Comparison of ENCODE assay signal across 8 mouse cellular contexts in genomic region chr2:131351968-131352746, GRCm38 (mm10). TPM values are rescaled to one million over a fixed set of nuclear protein-coding genes. Genes with fewer than 3 reads are reported as not detected.
DNase-seq lines count a peak whose midpoint lies in the region; ATAC-seq and TF ChIP-seq lines count a peak whose summit lies in the region.

No protein-coding gene starts in this region.

- DNase-seq in heart, postnatal 36 days: no peak
- DNase-seq in CD4-positive, CD25-positive, alpha-beta regulatory T cell, adult 2 months (ENCODE audit: low read depth, low spot score): peak; percentile 66
- peak; percentile 42 for DNase-seq in brain, embryonic 14.5 days (ENCODE audit: low read depth)
- no peak for DNase-seq in hindbrain, embryonic 11.5 days (ENCODE audit: low spot score)
- DNase-seq in testis, postnatal 10 days (ENCODE audit: low spot score): peak; percentile 80
- no peak for DNase-seq in gastrocnemius, postnatal 36 days

- ATAC-seq in heart, embryonic 13.5 days (ENCODE audit: extremely low read depth, insufficient number of reproducible peaks, low FRiP score, low TSS enrichment): no peak
- ATAC-seq in hindbrain, embryonic 11.5 days (ENCODE audit: low FRiP score): no peak; the same call in 1 of the 2 replicates
- peak; percentile 46 for ATAC-seq in megakaryocyte, adult 5-6 weeks (ENCODE audit: poor library complexity, severe bottlenecking)

- H3K36me3 ChIP-seq in heart, embryonic 13.5 days: no peaks in the 10 kb centered on the region
- H3K36me3 ChIP-seq in hindbrain, embryonic 11.5 days (ENCODE audit: control insufficient read depth, insufficient read depth, low read length): no peaks in the 10 kb centered on the region

- no peak for TF ChIP-seq POLR2A in brain, embryonic 14.5 days (IDR thresholded peaks at IDR 0.05; ENCODE audit: borderline replicate concordance, extremely low read depth, insufficient read depth, insufficient read length, poor library complexity, severe bottlenecking)

- H3K9ac ChIP-seq in heart, embryonic 13.5 days: peak overlapping the region; percentile 92
- peak overlapping the region; percentile 96 for H3K9ac ChIP-seq in hindbrain, embryonic 11.5 days (ENCODE audit: low read depth, low read length)

- peak overlapping the region; percentile 86 for H3K4me2 ChIP-seq in heart, embryonic 13.5 days
- peak overlapping the region; percentile 37 for H3K4me2 ChIP-seq in hindbrain, embryonic 11.5 days (replicated peaks; ENCODE audit: low read depth, low read length)

- intact Hi-C loops in heart, postnatal 36 days (cut with DNase I): loop anchor here (2.0 to 5.0 kb wide), 2 partner anchors 65 to 160 kb away; no protein-coding TSS in a partner anchor
- intact Hi-C loops in gastrocnemius, postnatal 36 days (cut with DNase I): loop anchor here (5.0 kb wide), 1 partner anchor 65 kb away; no protein-coding TSS in a partner anchor

- H3K27ac ChIP-seq in heart, embryonic 13.5 days (replicated peaks): peak overlapping the region; percentile 82
- peak overlapping the region; percentile 97 for H3K27ac ChIP-seq in hindbrain, embryonic 11.5 days (ENCODE audit: low read depth, low read length)

- no peaks in the 10 kb centered on the region for H3K9me3 ChIP-seq in heart, embryonic 13.5 days
- no peaks in the 10 kb centered on the region for H3K9me3 ChIP-seq in hindbrain, embryonic 11.5 days (ENCODE audit: control insufficient read depth, low read length)

- peak overlapping the region; percentile 86 for H3K4me3 ChIP-seq in heart, embryonic 13.5 days
- H3K4me3 ChIP-seq in hindbrain, embryonic 11.5 days (ENCODE audit: low read depth, low read length): peak overlapping the region; percentile 95

- peaks cover 28% of the 10 kb centered on the region for H3K4me1 ChIP-seq in heart, embryonic 13.5 days
- no peaks in the 10 kb centered on the region for H3K4me1 ChIP-seq in hindbrain, embryonic 11.5 days (replicated peaks; ENCODE audit: control insufficient read depth, insufficient read depth, low read length)

- WGBS in heart, embryonic 13.5 days: under 1% methylated on average over 51 of the region's 51 CpGs
- 1% methylated on average over 34 of the region's 51 CpGs for WGBS in hindbrain, embryonic 11.5 days

- TF ChIP-seq CTCF in brain, embryonic 14.5 days (IDR thresholded peaks at IDR 0.05; ENCODE audit: borderline replicate concordance, extremely low read depth, insufficient read depth, insufficient read length): no peak

- peaks cover 8% of the 10 kb centered on the region; the same call in 1 of the 2 replicates for H3K27me3 ChIP-seq in heart, embryonic 13.5 days (replicated peaks)
- no peaks in the 10 kb centered on the region for H3K27me3 ChIP-seq in hindbrain, embryonic 11.5 days (ENCODE audit: control insufficient read depth, insufficient read depth, low read length)

RNA-seq across cellular contexts. Expression of gene Rnf24, which starts 0.5 kb away (rescaled TPM):
- polyA plus RNA-seq in heart, embryonic 13.5 days (2015; fragmentation: Nextera tagmentation; extraction: Ambion mirVana): 2.0 and 2.2 TPM in 2 replicates
- 1 to 10 TPM; 2.9 to 3.2 TPM for total RNA-seq in heart, postnatal 36 days (2021)
- polyA plus RNA-seq in brain, embryonic 14.5 days (2012; rRNA removed): 36.2 and 41.0 TPM in 2 replicates
- 12.0 and 13.6 TPM in 2 replicates for polyA plus RNA-seq in hindbrain, embryonic 11.5 days (2014; fragmentation: Nextera tagmentation; extraction: Ambion mirVana)
- total RNA-seq in megakaryocyte, adult 5-6 weeks (2015): 3.6 and 4.0 TPM in 2 replicates
- 1.8 and 3.9 TPM in 2 replicates for total RNA-seq in megakaryocyte, adult 5-6 weeks (2017)
- 1 to 10 TPM; 1.2 to 1.3 TPM for total RNA-seq in gastrocnemius, postnatal 36 days (2021)

Comparison
In these comparisons a context has a peak if more than half of its experiments do, and no peak if none do; other contexts are left out.
1. DNase-seq: peak in CD4-positive, CD25-positive, alpha-beta regulatory T cell, adult 2 months (single experiment), brain, embryonic 14.5 days (single experiment) and testis, postnatal 10 days (single experiment); none in heart, postnatal 36 days (0 of 2), hindbrain, embryonic 11.5 days (single experiment) and gastrocnemius, postnatal 36 days (0 of 2).